Mouse (Mus musculus) liver, adult 2 months (tissue): ENCODE measurements at regions not wholly inside any gene's neighbourhood (a gene's known extent, or its start where the extent isn't known, plus 50 kb on each side); places are given as distances from the start of the nearest gene placed in this dataset.
A peak's percentile ranks its signal among the peaks of the same experiment; 100 is the strongest.

Source experiments
- DNase-seq: peaks from one replicate; pipeline ENCODE4 v3.0.0-alpha.2; 2011; ENCODE audit warnings: low read depth, low spot score; ENCODE audit errors: extremely low read depth
- H3K27ac ChIP-seq: fragments of 200-500 bp; replicated peaks from 2 replicates; pipeline ENCODE4 v1.5.1; 2012; ENCODE audit warnings: low read depth, mild to moderate bottlenecking, control low read depth, inconsistent platforms, low read length; ENCODE audit not compliant: insufficient read depth
- H3K27me3 ChIP-seq: fragments of 200-500 bp; 2 replicates; pipeline ENCODE4 v1.6.1; 2012; ENCODE audit warnings: mild to moderate bottlenecking, moderate library complexity, low read length, inconsistent platforms; ENCODE audit not compliant: control insufficient read depth, insufficient read depth
- H3K36me3 ChIP-seq: fragments of 200-500 bp; 2 replicates; pipeline ENCODE4 v1.6.1; 2012; ENCODE audit warnings: low read length, inconsistent platforms; ENCODE audit not compliant: control insufficient read depth, insufficient read depth
- H3K4me1 ChIP-seq: fragments of 200-500 bp; 2 replicates; pipeline ENCODE4 v1.6.1; 2011; ENCODE audit warnings: low read length; ENCODE audit not compliant: control insufficient read depth, insufficient read depth
- H3K4me3 ChIP-seq: fragments of 200-500 bp; 2 replicates; pipeline ENCODE4 v1.5.1; 2011; ENCODE audit warnings: low read depth, mild to moderate bottlenecking, control low read depth, low read length, moderate library complexity; ENCODE audit not compliant: insufficient read depth
- H3K79me2 ChIP-seq: fragments of 200-500 bp; 2 replicates; pipeline ENCODE4 v1.6.1; 2012; ENCODE audit warnings: inconsistent platforms, mild to moderate bottlenecking, low read length, moderate library complexity; ENCODE audit not compliant: control insufficient read depth, insufficient read depth
- H3K9ac ChIP-seq: fragments of 200-500 bp; 2 replicates; pipeline ENCODE4 v1.6.1; 2012; ENCODE audit warnings: low read depth, mild to moderate bottlenecking, control low read depth, inconsistent platforms, low read length
- CTCF ChIP-seq: fragments of 200-500 bp; IDR thresholded peaks from 2 replicates; pipeline ENCODE4 v1.5.1; 2011; ENCODE audit warnings: low read depth, low read length, control low read depth
- POLR2A ChIP-seq: fragments of 200-500 bp; IDR thresholded peaks from 2 replicates; pipeline ENCODE4 v1.6.1; 2011; ENCODE audit warnings: low read length, control low read depth; ENCODE audit not compliant: insufficient read depth; ENCODE audit errors: extremely low read depth
- WGBS: fragments of 180-500 bp; shearing (Covaris S2); methylation state at CpG from one replicate; pipeline ENCODE4 v1.1.7; 2018; 5-methylcytosine and 5-hydroxymethylcytosine counted together

DNA sequence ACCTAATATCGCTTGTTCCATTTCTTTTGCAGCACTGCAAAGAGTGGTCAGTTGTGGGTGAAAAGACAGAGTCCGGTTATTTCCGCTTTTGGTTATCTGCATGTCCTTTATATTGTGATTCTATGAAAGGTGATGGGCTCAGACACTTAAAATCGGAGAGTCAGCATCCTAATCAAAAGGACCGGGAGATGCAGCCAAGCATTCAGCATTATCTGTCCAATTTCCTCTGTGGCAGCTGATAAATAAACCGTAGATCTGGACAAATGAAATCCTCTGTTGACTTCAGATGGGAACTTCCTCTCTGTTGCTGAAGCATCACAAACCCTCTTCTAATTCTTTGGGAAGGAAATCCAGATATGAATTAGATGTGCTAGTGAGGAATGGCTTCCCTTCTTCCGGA is 325.7 kb upstream of the Arrdc4 start:
- H3K36me3 ChIP-seq, result no peaks in the 10 kb centered on the region
- 74% methylated on average over 7 of the region's 7 CpGs for WGBS
- peak; percentile 22 for DNase-seq
- no peak overlapping the region for H3K4me3 ChIP-seq
- no peaks in the 10 kb centered on the region for H3K79me2 ChIP-seq
- TF ChIP-seq POLR2A (no peak), CTCF (no peak)
- H3K4me1 ChIP-seq, result peaks cover 3% of the 10 kb centered on the region; the same call in 1 of the 2 replicates
- H3K27ac ChIP-seq, result no peak overlapping the region
- no peaks in the 10 kb centered on the region for H3K27me3 ChIP-seq
- no peak overlapping the region for H3K9ac ChIP-seq

DNA sequence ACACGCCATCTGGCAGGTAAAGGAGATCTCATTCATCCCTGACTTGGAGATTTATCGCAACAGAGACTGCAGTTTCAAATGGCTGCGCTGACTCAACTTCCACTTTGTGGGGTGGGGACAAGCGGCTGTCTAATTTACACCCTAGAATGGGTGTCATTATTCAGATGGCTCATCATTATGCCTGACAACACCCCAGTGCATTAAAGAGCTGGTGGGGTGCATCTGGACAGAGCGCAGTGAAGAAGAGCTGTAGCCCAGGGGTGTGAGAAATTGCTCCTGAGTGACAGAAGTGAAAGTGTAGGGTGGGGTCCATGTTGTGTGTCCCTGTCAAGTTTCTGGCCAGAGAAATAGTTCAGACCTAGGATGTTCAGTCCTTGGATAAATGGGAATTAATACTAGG is 314.0 kb upstream of the Arrdc4 start:
- Histone ChIP-seq H3K36me3 (no peaks in the 10 kb centered on the region), H3K4me1 (no peaks in the 10 kb centered on the region), H3K27ac (no peak overlapping the region), H3K27me3 (no peaks in the 10 kb centered on the region; the same call in 1 of the 2 replicates), H3K4me3 (no peak overlapping the region), H3K9ac (no peak overlapping the region), H3K79me2 (no peaks in the 10 kb centered on the region)
- TF ChIP-seq CTCF (no peak), POLR2A (no peak)
- DNase-seq, result no peak
- WGBS, result 84% methylated on average over 5 of the region's 5 CpGs

GRCm38 (mm10) chr7:69062506-69062905 is 313.5 kb upstream of the Arrdc4 start:
- H3K9ac ChIP-seq, result no peak overlapping the region
- no peak overlapping the region for H3K4me3 ChIP-seq
- no peaks in the 10 kb centered on the region for H3K36me3 ChIP-seq
- H3K4me1 ChIP-seq, result no peaks in the 10 kb centered on the region
- WGBS, result 91% methylated on average over 7 of the region's 7 CpGs
- H3K27me3 ChIP-seq, result no peaks in the 10 kb centered on the region; the same call in 1 of the 2 replicates
- DNase-seq, result no peak
- no peaks in the 10 kb centered on the region for H3K79me2 ChIP-seq
- no peak for TF ChIP-seq CTCF
- TF ChIP-seq POLR2A, result no peak
- H3K27ac ChIP-seq, result no peak overlapping the region

GRCm38 (mm10) chr7:69062094-69062493 is 313.1 kb upstream of the Arrdc4 start:
- 78% methylated on average over 8 of the region's 8 CpGs for WGBS
- Histone ChIP-seq H3K4me3 (no peak overlapping the region), H3K79me2 (no peaks in the 10 kb centered on the region), H3K4me1 (no peaks in the 10 kb centered on the region), H3K36me3 (no peaks in the 10 kb centered on the region), H3K9ac (no peak overlapping the region), H3K27me3 (no peaks in the 10 kb centered on the region; the same call in 1 of the 2 replicates), H3K27ac (no peak overlapping the region)
- TF ChIP-seq POLR2A (no peak), CTCF (no peak)
- no peak for DNase-seq

DNA sequence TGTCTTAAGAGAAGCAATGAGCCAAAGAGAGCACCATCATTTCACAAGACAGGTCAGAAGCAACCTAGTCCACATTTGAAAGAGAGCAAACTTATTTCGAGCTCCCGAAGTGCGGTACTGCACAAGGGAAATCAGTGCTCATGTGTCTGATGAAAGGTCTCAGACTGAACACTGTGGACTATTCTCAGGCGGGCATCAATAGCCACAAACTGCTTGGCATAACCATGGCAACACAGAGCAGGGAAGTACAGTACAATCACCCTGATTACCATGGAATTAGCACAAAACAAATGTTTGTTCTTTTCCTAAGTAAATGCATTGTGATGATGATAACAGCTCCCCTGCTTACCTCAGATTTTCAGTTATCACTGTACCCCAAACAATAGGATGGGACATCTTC is 312.2 kb upstream of the Arrdc4 start:
- Histone ChIP-seq H3K4me1 (no peaks in the 10 kb centered on the region), H3K27me3 (no peaks in the 10 kb centered on the region; the same call in 1 of the 2 replicates), H3K9ac (no peak overlapping the region), H3K27ac (no peak overlapping the region), H3K36me3 (no peaks in the 10 kb centered on the region), H3K79me2 (no peaks in the 10 kb centered on the region), H3K4me3 (no peak overlapping the region)
- 86% methylated on average over 4 of the region's 4 CpGs for WGBS
- no peak for DNase-seq
- no peak for TF ChIP-seq CTCF
- no peak for TF ChIP-seq POLR2A

DNA sequence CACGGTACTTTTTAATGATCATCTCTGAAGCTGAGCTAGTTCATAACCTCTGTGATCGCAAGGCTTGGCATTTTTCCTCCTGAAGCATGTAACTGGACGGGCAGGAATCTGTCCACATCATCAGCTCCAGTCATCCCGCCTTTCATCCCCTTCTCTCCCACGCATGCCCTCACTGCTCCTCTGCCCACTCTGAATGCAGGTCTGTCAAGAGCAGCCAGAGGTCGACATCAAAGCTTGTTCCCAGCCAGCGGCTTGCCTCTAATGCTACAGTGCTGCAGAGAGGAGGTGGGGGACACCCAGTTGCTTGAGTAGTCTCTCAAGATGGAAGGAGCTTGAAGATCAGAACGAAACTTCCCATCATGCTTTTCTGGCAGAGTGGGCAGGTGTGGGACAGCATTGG is 267.5 kb upstream of the Arrdc4 start:
- WGBS, result 67% methylated on average over 8 of the region's 8 CpGs
- no peak for TF ChIP-seq POLR2A
- TF ChIP-seq CTCF, result no peak

More for the DNA sequence above, 267.5 kb upstream of the Arrdc4 start:
- Histone ChIP-seq H3K9ac (no peak overlapping the region), H3K79me2 (no peaks in the 10 kb centered on the region), H3K36me3 (no peaks in the 10 kb centered on the region), H3K4me3 (no peak overlapping the region), H3K4me1 (no peaks in the 10 kb centered on the region), H3K27me3 (no peaks in the 10 kb centered on the region), H3K27ac (no peak overlapping the region)
- DNase-seq, result no peak
